Mouse (Mus musculus): ENCODE data around the gene St8sia1. TPM values are rescaled to one million over a fixed set of nuclear protein-coding genes. Genes with fewer than 3 reads are reported as not detected.

The St8sia1 gene
- polyA plus RNA-seq, 1 experiment from 2014 or later, result 8.1 TPM

DNA sequence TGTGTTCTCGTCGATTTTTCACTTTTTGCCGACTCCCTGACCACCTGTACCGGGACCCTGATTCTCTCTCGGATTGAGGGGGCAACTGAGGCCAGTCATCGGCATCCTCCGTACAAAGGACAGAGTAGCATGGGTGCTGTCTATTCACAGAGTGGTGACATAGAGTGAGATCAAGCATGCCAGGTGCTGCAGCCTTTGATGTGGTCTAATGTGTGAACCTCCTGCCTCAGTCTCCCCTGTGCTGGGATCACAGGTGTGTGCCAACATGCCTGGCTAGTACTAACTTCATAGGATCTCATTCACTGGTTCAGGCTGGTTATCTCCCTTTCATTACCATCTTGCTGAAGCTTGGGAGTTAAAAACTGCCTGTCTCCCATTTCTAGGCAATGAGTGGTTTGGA, 53.5 kb downstream of the St8sia1 start:
- DNase-seq (ENCODE audit: low spot score), result peak; percentile 52

DNA sequence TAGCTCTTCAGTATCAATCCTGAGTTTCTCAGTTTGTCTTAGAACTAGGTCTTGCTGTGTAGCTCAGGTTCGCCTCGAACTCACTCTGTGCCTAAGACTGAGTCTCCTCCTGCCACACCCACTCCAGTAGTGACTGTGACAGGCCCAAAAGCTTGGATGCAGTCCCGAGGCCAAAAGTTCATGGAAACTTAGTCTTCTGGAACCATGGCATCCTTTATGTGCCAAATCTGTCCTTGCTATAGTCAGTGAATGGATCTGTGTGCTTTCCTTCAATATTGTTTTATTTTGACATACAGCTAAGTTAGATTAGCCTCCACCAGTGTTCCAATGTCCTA, 54.5 kb downstream of the St8sia1 start:
- DNase-seq (ENCODE audit: low spot score), result no peak

DNA sequence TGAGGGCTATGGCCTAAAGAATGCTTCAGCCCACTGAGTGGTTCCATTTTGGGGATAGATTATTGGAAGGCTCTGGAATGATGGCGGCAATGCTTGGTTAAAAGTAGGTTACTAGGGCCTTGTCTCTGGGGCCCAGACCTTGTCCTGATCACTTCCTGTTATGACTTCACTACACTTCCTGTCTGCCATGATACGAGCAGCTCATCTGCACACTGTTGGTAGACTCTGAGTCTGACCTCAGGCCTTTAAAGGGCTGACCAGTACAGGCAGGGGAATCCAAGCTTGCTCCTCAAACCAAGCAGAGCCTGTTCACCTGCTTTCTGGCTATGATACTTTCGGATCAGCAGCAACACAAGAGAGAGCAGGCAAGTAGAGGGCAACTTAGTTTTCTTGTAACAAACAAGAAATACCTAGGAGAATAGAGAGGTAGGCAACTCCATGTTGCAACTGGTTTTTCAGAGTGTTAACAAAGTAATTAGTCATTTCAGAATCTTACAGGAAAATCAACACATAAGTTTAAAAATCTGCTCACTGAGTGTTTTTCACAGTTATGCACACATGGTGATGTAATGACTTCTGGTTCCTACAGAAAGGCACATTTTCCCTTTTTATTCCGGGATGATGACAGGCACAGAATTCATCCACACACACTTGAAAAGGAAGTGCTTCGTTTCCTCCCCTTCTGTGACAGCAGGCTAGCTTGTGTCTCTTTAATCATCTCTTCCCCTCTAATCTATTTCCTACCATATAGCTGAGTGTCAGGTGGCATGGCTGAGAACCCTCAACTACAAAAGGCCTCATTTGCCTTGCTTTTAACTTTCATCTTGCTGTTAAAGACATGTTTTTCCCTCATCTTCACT, 55.1 kb downstream of the St8sia1 start:
- DNase-seq (ENCODE audit: low spot score), result peak; percentile 62

DNA sequence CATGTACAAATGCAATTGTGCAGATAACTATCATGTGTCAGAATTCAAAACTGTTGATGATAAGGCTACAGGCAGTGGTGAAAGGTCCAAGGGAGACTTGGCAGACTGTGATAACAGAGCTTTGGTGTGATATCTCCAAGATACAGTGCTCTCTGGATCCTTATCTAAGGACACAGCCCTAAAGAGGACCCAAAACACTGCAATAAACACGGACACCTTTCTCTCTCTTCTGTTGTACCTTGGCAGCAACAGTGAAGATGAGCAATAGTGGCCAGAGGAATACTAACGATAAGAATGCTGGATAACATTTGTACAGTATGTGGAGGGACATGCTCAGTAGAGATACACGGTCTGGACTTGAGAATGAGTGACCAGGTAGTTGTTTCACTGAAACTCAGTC, 55.8 kb downstream of the St8sia1 start:
- DNase-seq (ENCODE audit: low spot score), result no peak

DNA sequence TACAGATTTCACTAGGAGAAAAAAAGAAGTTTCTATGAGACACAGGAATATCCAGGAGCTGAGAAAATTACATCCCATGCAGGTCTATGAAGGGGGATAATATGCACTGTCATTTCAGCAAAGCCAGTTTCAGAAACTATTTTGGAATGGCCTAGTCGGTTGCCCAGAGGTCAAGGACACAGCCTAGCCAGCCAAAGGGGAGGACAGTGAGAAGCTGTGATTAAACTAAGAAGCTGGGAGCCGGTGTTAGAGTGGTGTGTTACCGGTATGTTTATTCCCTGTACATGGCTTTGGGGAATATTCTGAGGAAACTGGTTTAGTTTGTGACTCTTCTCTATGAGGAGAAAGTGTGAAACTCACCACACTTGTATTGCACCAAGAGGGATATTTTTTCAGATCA, 68.9 kb downstream of the St8sia1 start:
- DNase-seq (ENCODE audit: low spot score), result no peak

DNA sequence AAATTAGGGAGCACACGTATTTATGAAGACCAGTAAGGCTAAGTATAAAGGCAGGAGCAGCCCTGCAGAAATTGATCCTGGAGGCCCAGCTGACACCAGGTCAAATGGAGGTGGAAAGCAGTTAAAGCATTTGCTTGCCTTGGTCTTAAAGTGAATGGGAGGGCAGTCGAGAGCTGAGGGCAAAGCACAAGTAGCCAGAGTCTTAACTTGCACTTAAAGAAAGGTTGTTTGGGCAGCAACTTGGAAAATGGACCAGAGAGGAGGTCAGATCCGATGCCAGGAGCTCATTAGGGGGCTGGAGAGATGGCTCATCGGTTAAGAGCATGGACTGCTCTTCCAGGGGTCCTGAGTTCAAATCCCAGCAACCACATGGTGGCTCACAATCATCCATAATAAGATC, 70.5 kb downstream of the St8sia1 start:
- DNase-seq (ENCODE audit: low spot score), result no peak

DNA sequence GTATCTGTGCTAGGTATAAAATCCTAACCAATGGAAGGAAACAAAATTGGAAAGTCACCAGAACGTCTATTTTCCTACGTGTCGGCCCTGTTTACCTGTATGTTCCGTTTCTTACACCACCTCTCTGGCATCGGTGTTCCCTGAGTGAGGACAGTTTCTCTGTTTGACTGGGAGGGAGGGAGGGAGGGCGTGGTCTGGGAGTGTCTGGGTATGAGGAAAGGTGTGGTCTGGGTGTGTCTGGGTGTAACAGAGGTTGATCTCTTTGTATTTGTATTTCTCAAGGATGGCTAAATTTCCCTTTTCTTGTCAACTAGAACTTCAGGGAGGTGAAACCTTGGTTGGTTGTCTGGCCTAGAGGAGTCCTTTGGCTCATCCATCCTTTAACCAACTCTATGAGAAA, 73.9 kb downstream of the St8sia1 start:
- DNase-seq (ENCODE audit: low spot score), result no peak

DNA sequence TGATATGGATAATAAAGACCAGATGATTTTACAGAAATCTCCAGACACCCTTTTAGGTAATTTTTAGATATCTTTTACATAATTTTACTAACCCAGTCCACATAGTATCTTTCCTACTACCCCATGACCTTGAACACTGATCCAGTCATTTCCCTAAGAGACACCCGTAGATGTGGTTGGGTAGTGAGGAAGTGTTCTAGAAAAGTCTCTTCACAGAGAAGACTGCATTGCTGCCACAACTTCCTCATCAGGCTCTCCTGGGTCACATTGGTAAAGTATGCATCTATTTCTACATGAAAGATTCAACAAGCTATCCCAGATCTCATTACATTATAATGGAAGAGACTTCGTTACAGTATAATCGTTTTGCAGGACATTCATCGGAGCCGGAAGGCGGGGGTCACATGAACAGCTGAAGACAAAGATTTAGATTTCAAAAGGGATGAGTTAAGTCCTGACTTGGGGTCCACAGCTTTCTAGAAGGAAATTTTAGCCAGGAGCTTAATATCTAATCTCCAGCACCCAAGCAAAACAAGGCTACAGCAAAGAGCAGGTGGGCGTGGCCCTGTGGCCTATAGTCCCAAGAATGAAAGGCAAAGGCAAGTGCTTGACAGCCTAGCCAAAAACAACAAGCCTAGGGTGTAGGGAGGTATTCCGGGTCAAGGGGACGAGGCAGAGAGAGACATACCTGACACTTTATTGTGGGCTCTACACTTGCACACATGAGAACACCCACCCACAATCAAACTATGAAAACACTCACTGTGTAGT, 75.1 kb downstream of the St8sia1 start:
- DNase-seq (ENCODE audit: low spot score), result no peak

DNA sequence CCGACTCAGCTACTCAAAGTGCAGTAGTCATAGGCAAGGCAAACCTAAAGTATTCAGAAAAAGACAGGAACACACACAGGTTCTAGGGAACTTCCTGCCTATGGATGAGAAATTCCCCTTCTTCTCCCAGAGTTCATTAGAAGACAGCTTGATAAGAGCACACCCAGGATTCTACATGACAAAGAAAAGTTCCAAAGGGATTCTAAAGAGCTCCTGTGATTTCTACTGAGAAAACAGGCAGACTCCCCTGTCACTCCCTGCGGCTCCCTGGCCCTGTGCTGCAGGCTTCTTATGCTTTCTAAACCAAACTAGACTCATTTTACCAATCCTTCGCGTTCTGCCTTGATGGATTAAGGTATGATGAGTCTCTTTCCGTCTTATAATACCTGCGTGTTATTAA, 75.9 kb downstream of the St8sia1 start:
- DNase-seq (ENCODE audit: low spot score), result no peak

DNA sequence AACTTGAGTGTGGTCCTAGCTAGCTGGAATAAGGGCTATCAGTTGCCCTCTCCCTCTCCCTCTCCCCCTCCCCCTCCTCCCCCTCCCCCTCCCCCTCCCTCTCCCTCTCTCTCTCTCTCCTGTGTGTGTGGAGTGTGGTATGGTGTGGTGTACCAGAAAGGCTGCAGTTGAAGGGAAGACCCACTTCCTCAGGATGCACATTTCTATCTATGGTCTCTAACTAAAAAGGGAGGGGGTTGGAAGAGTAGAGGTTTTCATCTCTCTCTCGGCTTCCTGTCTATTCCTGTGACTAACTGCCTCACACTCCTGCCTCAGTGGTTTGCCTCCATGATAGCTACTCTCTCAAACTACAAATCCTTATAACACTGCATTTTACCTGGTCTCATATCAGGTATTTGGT, 76.9 kb downstream of the St8sia1 start:
- DNase-seq (ENCODE audit: low spot score), result peak; percentile 75

DNA sequence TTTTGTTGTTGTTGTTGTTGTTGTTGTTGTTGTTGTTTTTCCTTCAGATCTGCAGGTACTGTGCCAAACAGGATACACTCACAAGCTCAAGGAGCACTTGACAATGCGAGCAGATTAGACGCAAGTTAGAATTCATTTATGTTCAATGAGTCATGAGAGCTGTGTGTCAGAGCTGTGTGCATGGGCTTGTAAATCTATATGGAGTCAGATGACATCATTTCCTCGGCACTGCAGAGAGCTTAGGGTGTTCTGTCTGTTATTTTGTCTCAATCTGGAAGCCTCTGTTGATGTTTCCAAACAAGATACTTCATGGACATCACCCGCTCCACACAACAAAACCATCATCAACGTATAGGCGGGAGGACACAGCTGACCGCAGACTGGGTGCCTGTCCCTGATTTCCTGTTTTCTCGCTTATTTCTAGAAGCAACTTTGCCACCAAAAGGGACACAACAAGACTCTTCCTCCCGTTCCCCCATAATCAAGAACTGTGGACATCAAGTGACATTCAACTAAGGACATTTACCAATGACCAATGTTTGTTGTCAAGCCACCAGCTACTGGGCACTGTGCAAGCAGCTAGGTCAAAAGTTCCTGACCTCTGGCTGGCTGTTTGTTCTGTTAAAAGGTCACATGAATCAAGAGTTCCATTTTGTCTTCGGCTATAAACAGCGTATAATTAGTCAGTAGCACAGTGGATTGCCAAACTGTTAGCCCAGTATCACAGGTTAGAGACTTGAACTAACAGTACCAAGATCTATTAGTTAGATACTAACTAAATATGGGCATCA, 78.7 kb downstream of the St8sia1 start:
- no peak for DNase-seq (ENCODE audit: low spot score)

DNA sequence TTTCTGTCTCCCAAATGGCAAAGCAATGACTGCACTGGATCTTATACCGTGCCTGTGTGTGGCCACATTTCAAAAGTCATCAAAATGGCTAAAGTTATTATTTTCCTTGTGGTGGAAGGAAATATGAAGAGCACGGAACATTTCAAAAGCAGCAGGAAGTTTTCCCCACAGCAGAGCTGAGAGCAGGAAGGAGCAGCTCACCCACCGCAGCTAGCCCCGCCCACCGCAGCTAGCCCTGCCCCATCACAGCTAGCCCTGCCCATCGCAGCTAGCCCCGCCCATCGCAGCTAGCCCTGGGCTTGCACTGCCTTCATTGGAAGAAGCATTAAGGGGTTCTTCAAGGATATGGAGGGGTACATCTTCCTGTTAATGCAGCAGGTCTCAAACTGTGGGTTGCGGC, 80.1 kb downstream of the St8sia1 start:
- DNase-seq (ENCODE audit: low spot score), result peak; percentile 58

DNA sequence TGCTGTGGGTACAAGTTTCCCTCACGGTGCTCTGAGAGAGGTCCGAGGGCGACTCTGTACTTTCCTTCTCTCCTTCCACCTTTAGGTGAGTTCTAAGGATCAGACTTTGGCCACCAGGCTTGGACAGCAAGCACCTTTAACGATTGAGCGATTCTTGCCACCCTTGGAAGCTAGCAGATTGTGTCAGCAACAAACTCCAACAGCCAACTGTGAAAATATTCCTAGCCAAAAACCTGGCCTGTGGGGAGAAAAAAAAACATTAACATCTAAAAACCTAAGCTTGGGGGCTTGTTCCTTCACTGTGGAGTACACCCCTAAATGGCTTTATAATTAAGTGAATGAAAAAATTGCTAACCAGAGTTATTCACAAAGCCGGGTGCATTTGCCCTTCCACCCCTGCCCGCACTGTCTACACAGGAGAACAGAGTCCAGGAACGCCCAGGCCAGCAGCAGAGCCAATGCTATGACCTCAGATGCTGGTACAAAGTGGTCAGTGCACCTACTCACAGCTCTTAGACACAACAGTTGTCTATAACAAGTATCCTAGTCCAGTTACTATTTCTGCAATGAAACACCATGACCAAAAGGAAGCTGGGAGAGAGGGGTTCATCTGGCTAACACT, 83.3 kb downstream of the St8sia1 start:
- no peak for DNase-seq (ENCODE audit: low spot score)

DNA sequence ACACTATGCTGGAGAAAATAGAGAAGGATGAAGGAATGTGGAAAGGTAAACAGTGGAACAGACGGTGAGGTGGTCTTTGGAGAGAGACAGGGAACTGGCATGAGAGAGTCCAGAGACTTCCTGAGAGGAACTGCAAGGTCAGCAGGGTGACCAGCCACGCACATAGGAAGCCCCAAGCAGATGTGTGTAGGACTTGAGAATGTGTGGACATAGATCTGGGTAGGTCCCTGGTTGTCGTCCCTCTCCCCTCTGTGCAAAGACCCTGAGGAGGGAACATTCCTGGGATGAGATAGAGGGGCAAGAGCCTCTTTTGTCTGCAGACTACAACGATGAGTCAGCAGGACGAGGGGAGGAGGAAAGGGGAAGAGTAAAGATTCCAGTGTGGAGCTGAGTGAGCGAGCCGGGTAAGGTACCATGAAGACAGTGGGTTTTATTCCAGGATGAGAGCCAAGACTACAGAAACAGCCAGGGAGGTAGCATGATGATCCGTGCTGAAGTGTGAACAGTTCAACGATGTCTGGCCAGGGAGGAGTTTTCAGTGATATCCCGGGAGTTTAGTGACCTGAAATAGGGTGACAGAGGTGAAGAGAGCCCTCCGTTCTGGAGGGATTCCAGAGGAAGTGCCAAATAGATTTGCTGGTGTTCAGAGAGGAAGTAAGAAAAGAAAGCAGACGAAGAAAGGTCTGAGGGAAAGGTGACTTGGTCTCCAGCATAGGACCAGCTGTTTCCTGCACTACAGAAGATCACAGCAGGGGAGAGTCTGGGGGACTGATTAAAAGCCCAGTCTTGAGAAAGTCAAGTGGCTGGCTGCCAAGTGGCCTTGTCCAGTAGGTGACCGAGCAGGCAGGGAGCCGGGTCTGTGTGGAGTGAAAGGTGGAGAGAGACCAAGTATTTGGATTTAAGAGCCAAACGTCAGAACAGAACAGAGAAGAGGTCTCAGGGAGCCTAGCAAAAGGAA, 85.2 kb downstream of the St8sia1 start:
- DNase-seq (ENCODE audit: low spot score), result no peak

DNA sequence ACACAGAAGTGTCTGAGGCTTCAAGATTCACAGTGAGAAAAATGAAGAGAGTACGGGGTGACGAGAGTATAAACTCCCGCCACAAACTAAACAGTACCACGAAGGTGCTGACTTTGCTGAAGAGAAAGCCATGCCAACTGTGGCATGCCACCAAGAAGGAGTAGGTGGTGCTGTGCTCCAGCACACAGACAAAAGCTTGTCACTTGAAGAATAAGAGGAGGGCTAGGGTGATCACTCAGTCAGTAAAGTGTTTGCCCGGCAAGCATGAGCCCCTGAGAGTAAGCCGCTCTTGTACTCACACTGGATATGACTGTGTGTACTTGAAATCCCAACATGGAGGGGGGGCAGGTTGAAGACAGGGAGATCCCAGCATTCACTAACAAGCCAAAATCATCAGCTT, 87.0 kb downstream of the St8sia1 start:
- DNase-seq (ENCODE audit: low spot score), result no peak

DNA sequence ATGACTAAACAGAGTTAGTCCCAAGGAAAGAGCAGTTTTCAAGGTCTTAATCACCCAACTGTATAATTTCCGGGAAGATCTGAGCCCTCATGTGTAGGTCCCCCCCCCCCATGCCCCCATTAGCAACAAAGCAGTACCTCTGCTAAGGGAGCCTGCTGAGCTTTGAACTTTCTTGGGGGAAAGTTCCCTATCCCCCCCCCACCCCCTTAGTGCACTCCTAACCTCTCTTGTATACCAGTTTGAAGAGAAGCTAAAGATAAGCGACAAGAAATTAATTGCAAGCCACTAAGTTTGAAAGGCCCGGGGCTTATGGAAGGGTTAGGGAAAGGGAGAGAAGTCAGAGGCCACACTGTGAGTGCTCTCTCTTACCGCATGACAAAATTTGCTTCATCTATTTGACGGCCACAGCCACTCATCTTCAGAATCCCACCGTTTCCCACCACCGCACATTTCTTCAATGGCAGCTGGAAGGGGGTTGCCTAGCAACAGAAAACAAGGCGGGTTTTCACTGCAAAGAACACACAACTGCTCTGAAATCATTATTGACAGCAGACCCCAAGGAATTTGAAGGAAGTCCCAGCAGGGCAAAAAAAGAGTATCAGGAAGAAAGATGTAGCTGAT, 87.9 kb downstream of the St8sia1 start:
- no peak for DNase-seq (ENCODE audit: low spot score)

DNA sequence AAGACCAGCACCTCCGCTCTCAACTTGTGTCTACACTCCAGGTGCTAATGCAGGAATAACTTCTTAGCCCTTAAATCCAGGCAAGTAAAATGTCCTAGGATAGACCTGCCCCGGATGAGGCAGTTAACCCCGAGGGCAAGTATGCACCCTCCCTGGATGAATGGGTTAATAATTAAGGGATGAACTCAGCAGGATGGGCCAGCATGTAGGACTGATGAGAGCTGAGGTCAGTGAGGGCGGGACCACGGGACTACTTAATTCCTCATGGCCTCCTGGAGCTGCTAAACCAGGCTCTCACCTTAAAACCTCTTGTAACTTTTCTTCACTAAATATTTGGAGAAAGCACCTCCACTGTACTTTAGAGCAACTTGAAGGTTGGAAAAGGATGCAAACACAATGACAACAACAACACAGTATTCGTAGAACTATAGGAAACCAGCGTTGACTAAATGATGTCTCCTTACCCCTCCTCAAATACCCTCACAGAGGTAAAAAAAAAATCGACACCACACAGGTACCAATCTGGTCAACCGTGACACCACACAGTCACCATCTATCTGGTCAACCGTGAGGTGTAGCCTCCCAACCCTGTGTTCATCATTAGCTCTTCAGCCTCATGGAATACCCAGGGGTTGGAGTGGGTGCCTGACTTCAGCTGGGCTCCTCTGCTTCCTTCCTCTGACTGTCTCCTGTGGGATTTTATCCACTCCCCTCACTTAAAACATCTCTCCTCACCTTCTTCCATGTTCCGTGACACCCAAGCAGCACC, 90.3 kb downstream of the St8sia1 start:
- DNase-seq (ENCODE audit: low spot score), result no peak

DNA sequence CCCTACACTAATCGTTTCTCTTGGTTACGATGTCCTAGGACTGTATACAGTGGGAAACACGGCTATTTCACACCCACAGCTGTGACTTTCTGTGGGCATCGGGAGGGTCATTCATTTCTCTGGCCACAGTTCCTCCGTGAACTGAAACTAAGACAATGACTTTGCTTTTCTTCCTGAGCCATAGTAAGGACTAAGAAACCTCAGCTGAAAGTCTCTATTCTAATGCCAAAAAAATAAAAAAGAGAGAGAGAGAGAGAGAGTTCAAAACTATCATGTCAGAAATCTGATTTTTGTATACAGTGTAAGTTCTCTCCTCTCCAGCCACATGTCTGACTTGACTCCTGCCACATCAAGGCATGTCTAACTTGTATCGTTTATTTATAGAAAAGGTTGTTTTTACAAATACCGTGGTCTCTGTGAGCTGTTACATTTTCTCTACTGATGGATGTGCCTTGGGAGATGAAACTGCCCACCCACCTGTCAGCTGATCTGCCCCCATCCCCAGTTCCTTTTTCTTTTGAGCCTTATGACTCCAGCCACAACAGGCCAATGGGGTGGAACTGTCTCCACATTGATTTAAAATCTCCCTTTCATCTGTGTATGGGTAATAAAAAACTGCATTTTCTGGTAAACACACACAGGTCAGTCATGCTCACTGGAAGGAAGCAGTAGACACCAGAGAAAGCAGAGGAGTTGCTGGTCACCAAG, 94.4 kb downstream of the St8sia1 start:
- no peak for DNase-seq (ENCODE audit: low spot score)

Data from thymus, postnatal 0 days (tissue).